In genomic region chr9:35267976-35268715, GRCm38 (mm10) we compare ENCODE assay signal across 7 mouse cellular contexts. TPM values are rescaled to one million over a fixed set of nuclear protein-coding genes. Genes with fewer than 3 reads are reported as not detected.
DNase-seq lines count a peak whose midpoint lies in the region; ATAC-seq and TF ChIP-seq lines count a peak whose summit lies in the region.

No protein-coding gene starts in this region.

- peak overlapping the region; percentile 58 for H3K4me2 ChIP-seq in neural tube, embryonic 11.5 days (ENCODE audit: low read depth)

- TF ChIP-seq POLR2A in cortical plate, adult 2 months (IDR thresholded peaks at IDR 0.05; ENCODE audit: extremely low read depth, insufficient read depth, low read length): no peak

- ATAC-seq in neural tube, embryonic 11.5 days (ENCODE audit: insufficient read depth, low FRiP score, low TSS enrichment): peak; percentile 31
- peak; percentile 27 for ATAC-seq in megakaryocyte progenitor cell, adult 5-6 weeks (replicated peaks; ENCODE audit: poor library complexity)

- peaks cover 13% of the 10 kb centered on the region; the same call in 1 of the 2 replicates for H3K4me1 ChIP-seq in neural tube, embryonic 11.5 days (ENCODE audit: control insufficient read depth, insufficient read depth, low read length)
- H3K4me1 ChIP-seq in cortical plate, adult 2 months (ENCODE audit: control insufficient read depth, insufficient read depth, low read length): no peaks in the 10 kb centered on the region; the same call in 1 of the 2 replicates
- peaks cover 18% of the 10 kb centered on the region for H3K4me1 ChIP-seq in hindbrain, embryonic 10.5 days (replicated peaks)

- peaks cover under 1% of the 10 kb centered on the region; the same call in 1 of the 2 replicates for H3K36me3 ChIP-seq in neural tube, embryonic 11.5 days (ENCODE audit: control insufficient read depth, insufficient read depth, low read length)
- peaks cover 36% of the 10 kb centered on the region for H3K36me3 ChIP-seq in hindbrain, embryonic 10.5 days

- H3K9me3 ChIP-seq in neural tube, embryonic 11.5 days (ENCODE audit: control insufficient read depth, low read length): no peaks in the 10 kb centered on the region
- H3K9me3 ChIP-seq in hindbrain, embryonic 10.5 days: no peaks in the 10 kb centered on the region

- 2% methylated on average over 21 of the region's 21 CpGs for WGBS in neural tube, embryonic 11.5 days
- 3% methylated on average over 21 of the region's 21 CpGs for WGBS in hindbrain, embryonic 10.5 days

- peak; percentile 28 for DNase-seq in neural tube, embryonic 11.5 days (ENCODE audit: low spot score)
- no peak for DNase-seq in neural tube, embryonic 10.5 days (ENCODE audit: extremely low spot score, low spot score)
- no peak for DNase-seq in hindbrain, embryonic 10.5 days (ENCODE audit: low spot score)
- no peak for DNase-seq in urinary bladder, postnatal 10 days (ENCODE audit: low spot score)
- DNase-seq in layer of hippocampus, postnatal 10 days (ENCODE audit: low spot score in 2 of 2): no peak

- H3K27me3 ChIP-seq in neural tube, embryonic 11.5 days (ENCODE audit: control insufficient read depth, insufficient read depth, low read length): no peaks in the 10 kb centered on the region
- no peaks in the 10 kb centered on the region for H3K27me3 ChIP-seq in hindbrain, embryonic 10.5 days (ENCODE audit: insufficient read depth, poor library complexity, severe bottlenecking)

- no peak for TF ChIP-seq CTCF in cortical plate, adult 2 months (IDR thresholded peaks at IDR 0.05; ENCODE audit: extremely low read depth, insufficient read depth, low read length)

- peak overlapping the region; percentile 47 for H3K4me3 ChIP-seq in neural tube, embryonic 11.5 days (ENCODE audit: low read depth, low read length)
- H3K4me3 ChIP-seq in cortical plate, adult 2 months (ENCODE audit: insufficient read depth, low read length): peak overlapping the region; percentile 94
- peak overlapping the region; percentile 82 for H3K4me3 ChIP-seq in hindbrain, embryonic 10.5 days

- peak overlapping the region; percentile 46 for H3K9ac ChIP-seq in neural tube, embryonic 11.5 days (ENCODE audit: low read length)

- no peak overlapping the region for H3K27ac ChIP-seq in neural tube, embryonic 11.5 days (ENCODE audit: low read depth, low read length)
- no peak overlapping the region for H3K27ac ChIP-seq in cortical plate, adult 2 months (ENCODE audit: insufficient read depth, low read length)
- H3K27ac ChIP-seq in hindbrain, embryonic 10.5 days: peak overlapping the region; percentile 93

RNA-seq across cellular contexts. Expression of gene Rpusd4, which starts 0.5 kb away (rescaled TPM):
- polyA plus RNA-seq in neural tube, embryonic 11.5 days (2014; fragmentation: Nextera tagmentation; extraction: Ambion mirVana): 29.4 and 32.4 TPM in 2 replicates
- 8.8 and 9.5 TPM in 2 replicates for polyA plus RNA-seq in cortical plate, adult 2 months (2012; rRNA removed)
- polyA plus RNA-seq in hindbrain, embryonic 10.5 days (2016; fragmentation: Nextera tagmentation; extraction: Ambion mirVana): 27.5 and 30.8 TPM in 2 replicates
- total RNA-seq in megakaryocyte progenitor cell, adult 5-6 weeks (2015): 16.5 and 22.6 TPM in 2 replicates
- total RNA-seq in megakaryocyte progenitor cell, adult 5-6 weeks (2017): 19.9 and 23.9 TPM in 2 replicates
- 10 to 100 TPM; 10.6 to 10.7 TPM for total RNA-seq in layer of hippocampus, postnatal 10 days (2021)

RNA-seq across cellular contexts. Expression of gene Fam118b, which starts 0.5 kb away (rescaled TPM):
- 74.9 and 78.6 TPM in 2 replicates for polyA plus RNA-seq in neural tube, embryonic 11.5 days (2014; fragmentation: Nextera tagmentation; extraction: Ambion mirVana)
- polyA plus RNA-seq in cortical plate, adult 2 months (2012; rRNA removed): 21.2 and 22.0 TPM in 2 replicates
- polyA plus RNA-seq in hindbrain, embryonic 10.5 days (2016; fragmentation: Nextera tagmentation; extraction: Ambion mirVana): 66.6 and 71.0 TPM in 2 replicates
- 36.4 and 52.1 TPM in 2 replicates for total RNA-seq in megakaryocyte progenitor cell, adult 5-6 weeks (2015)
- total RNA-seq in megakaryocyte progenitor cell, adult 5-6 weeks (2017): 12.0 TPM in 2 replicates
- total RNA-seq in layer of hippocampus, postnatal 10 days (2021): 10 to 100 TPM; 25.7 to 26.7 TPM

RNA-seq across cellular contexts. Expression of gene Foxred1, which starts 57.3 kb away (rescaled TPM):
- 34.7 and 35.6 TPM in 2 replicates for polyA plus RNA-seq in neural tube, embryonic 11.5 days (2014; fragmentation: Nextera tagmentation; extraction: Ambion mirVana)
- 57.0 and 64.6 TPM in 2 replicates for polyA plus RNA-seq in cortical plate, adult 2 months (2012; rRNA removed)
- 46.7 and 50.5 TPM in 2 replicates for polyA plus RNA-seq in hindbrain, embryonic 10.5 days (2016; fragmentation: Nextera tagmentation; extraction: Ambion mirVana)
- total RNA-seq in megakaryocyte progenitor cell, adult 5-6 weeks (2015): 12.7 and 13.6 TPM in 2 replicates
- total RNA-seq in megakaryocyte progenitor cell, adult 5-6 weeks (2017): 42.8 and 44.8 TPM in 2 replicates
- total RNA-seq in layer of hippocampus, postnatal 10 days (2021): 10 to 100 TPM; 43.2 to 43.7 TPM
